Mouse (Mus musculus) stomach, embryonic 14.5 days (tissue): ENCODE results near the gene Rbks. TPM values are rescaled to one million over a fixed set of nuclear protein-coding genes. Genes with fewer than 3 reads are reported as not detected.

ENCODE experiments used
- ATAC-seq: fragments of 200-750 bp; cut with Nextera tagmentation; 2 replicates; pipeline ENCODE4 v1.8.0; 2017; ENCODE audit warnings: low read depth, moderate TSS enrichment; ENCODE audit not compliant: insufficient number of reproducible peaks, insufficient read depth, low FRiP score
- H3K27ac ChIP-seq: fragments of 300-500 bp; sonication (generic); 2 replicates; pipeline ENCODE4 v1.5.1; 2014; ENCODE audit warnings: mild to moderate bottlenecking, low read length, moderate library complexity, mixed read lengths
- H3K27me3 ChIP-seq: fragments of 300-500 bp; sonication (generic); 2 replicates; pipeline ENCODE4 v1.6.1; 2014; ENCODE audit warnings: low read length, control low read depth, mixed read lengths; ENCODE audit not compliant: control insufficient read depth, insufficient read depth
- H3K36me3 ChIP-seq: fragments of 300-500 bp; sonication (generic); 2 replicates; pipeline ENCODE4 v1.6.1; 2014; ENCODE audit warnings: mild to moderate bottlenecking, control low read depth, low read length, moderate library complexity, mixed read lengths; ENCODE audit not compliant: control insufficient read depth, insufficient read depth
- H3K4me1 ChIP-seq: fragments of 300-500 bp; sonication (generic); 2 replicates; pipeline ENCODE4 v1.6.1; 2014; ENCODE audit warnings: low read length, control low read depth, mixed read lengths; ENCODE audit not compliant: control insufficient read depth, insufficient read depth
- H3K4me2 ChIP-seq: fragments of 300-500 bp; sonication (generic); replicated peaks from 2 replicates; pipeline ENCODE4 v1.6.1; 2014; ENCODE audit warnings: low read depth, low read length, control low read depth
- H3K4me3 ChIP-seq: fragments of 300-500 bp; sonication (generic); 2 replicates; pipeline ENCODE4 v1.5.1; 2014; ENCODE audit warnings: low read depth, low read length, control low read depth
- H3K9ac ChIP-seq: fragments of 300-500 bp; sonication (generic); replicated peaks from 2 replicates; pipeline ENCODE4 v1.6.1; 2014; ENCODE audit warnings: low read depth, mild to moderate bottlenecking, control low read depth, low read length, moderate library complexity, mixed read lengths
- H3K9me3 ChIP-seq: fragments of 300-500 bp; sonication (generic); 2 replicates; pipeline ENCODE4 v1.6.1; 2016; ENCODE audit warnings: low read depth, low read length, control low read depth; ENCODE audit not compliant: control insufficient read depth
- whole genome bisulfite sequencing: fragments of 180-500 bp; shearing (Covaris S2); extraction: QIAGEN DNeasy Blood & Tissue Kit; methylation state at CpG from one replicate; pipeline ENCODE4 v1.1.7; 2014; 5-methylcytosine and 5-hydroxymethylcytosine counted together
- polyA plus RNA-seq: library from polyadenylated mRNA; unstranded; fragments of >200 nt; fragmentation: Nextera tagmentation; extraction: Ambion mirVana; gene quantifications from 2 replicates; pipeline ENCODE4 v1.2.1, GENCODE M21; 2014

Gene Rbks
- polyA plus RNA-seq, 1 experiment from 2014 or later, result 2.2 TPM

GRCm38 (mm10) chr5:31713841-31714264 is 16.4 kb upstream of the Rbks start:
- Histone ChIP-seq H3K4me1 (0 out of 2 replicates have a peak, but pooled peaks cover 6% of the 10 kb centered on the region), H3K27me3 (no peaks in the 10 kb centered on the region), H3K9ac (no peak overlapping the region), H3K4me2 (no peak overlapping the region), H3K9me3 (no peaks in the 10 kb centered on the region), H3K27ac (peak overlapping the region; percentile 96), H3K36me3 (no peaks in the 10 kb centered on the region), H3K4me3 (no peak overlapping the region)
- peak; percentile 51; the same call in 1 of the 2 replicates for ATAC-seq
- 55% methylated on average over 5 of the region's 5 CpGs for WGBS

DNA sequence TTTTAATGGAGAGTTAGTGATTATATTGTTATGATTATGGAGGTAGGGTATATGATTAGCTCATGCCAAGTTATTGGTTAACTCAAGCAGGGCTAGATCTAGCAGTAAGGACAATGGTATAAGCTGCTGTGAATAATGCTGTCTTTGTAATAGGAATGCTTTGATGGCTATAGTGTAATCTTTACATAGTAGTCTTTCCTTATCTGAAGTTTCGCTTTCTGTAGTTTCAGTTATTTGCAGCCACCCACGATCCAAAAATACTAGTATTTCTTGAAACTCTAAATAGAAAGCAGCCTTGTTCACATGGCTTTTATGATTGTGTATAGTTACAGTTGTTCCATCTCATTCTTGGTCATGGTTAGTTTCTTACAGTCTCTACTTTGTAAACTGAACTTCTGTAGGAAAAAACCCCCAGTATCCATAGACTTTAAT is 15.9 kb upstream of the Rbks start:
- Histone ChIP-seq H3K27me3 (no peaks in the 10 kb centered on the region), H3K4me3 (no peak overlapping the region), H3K36me3 (no peaks in the 10 kb centered on the region), H3K9me3 (no peaks in the 10 kb centered on the region), H3K4me1 (0 out of 2 replicates have a peak, but pooled peaks cover 6% of the 10 kb centered on the region), H3K4me2 (no peak overlapping the region), H3K27ac (peak overlapping the region; percentile 96), H3K9ac (no peak overlapping the region)
- WGBS, result 64% methylated on average over 2 of the region's 2 CpGs
- peak; percentile 92 for ATAC-seq

GRCm38 (mm10) chr5:31709389-31709788 is 12.0 kb upstream of the Rbks start:
- ATAC-seq, result no peak
- Histone ChIP-seq H3K36me3 (no peaks in the 10 kb centered on the region; the same call in 1 of the 2 replicates), H3K4me3 (no peak overlapping the region), H3K4me1 (no peaks in the 10 kb centered on the region), H3K27ac (no peak overlapping the region), H3K9me3 (no peaks in the 10 kb centered on the region), H3K27me3 (no peaks in the 10 kb centered on the region), H3K4me2 (no peak overlapping the region), H3K9ac (no peak overlapping the region)
- WGBS, result 86% methylated on average over 1 of the region's 1 CpGs

DNA sequence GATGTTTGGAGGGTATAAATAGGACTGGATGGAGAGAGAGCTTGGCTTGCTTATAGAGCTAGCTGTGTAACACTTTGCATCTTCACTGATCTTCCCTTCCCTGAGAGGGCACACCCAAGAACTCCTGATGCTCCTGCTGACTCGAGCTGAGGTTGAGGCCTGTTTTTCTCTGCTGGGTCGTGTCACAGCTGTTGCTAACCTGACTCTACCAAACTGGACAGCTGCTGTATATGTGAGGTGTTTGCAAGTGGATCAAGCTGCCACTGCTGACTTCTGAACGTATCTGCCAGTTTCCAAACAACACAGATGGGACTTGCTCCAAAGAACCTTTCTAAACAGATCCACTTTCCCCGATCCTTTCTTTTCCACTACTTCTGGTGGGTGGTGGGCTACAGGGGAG is 9.4 kb upstream of the Rbks start:
- H3K4me2 ChIP-seq, result no peak overlapping the region
- H3K9me3 ChIP-seq, result no peaks in the 10 kb centered on the region
- no peaks in the 10 kb centered on the region for H3K4me1 ChIP-seq
- no peak overlapping the region for H3K27ac ChIP-seq
- peaks cover 8% of the 10 kb centered on the region; the same call in 1 of the 2 replicates for H3K36me3 ChIP-seq
- H3K9ac ChIP-seq, result no peak overlapping the region
- H3K27me3 ChIP-seq, result no peaks in the 10 kb centered on the region
- WGBS, result 80% methylated on average over 4 of the region's 4 CpGs
- no peak overlapping the region for H3K4me3 ChIP-seq
- ATAC-seq, result no peak

- H3K4me3 ChIP-seq, result no peak overlapping the region
- ATAC-seq, result no peak
- H3K4me2 ChIP-seq, result no peak overlapping the region
- no peak overlapping the region for H3K9ac ChIP-seq
- no peaks in the 10 kb centered on the region for H3K27me3 ChIP-seq
- no peak overlapping the region for H3K27ac ChIP-seq
- peaks cover 8% of the 10 kb centered on the region; the same call in 1 of the 2 replicates for H3K36me3 ChIP-seq
- WGBS, result 82% methylated on average over 5 of the region's 5 CpGs
- no peaks in the 10 kb centered on the region for H3K4me1 ChIP-seq
- H3K9me3 ChIP-seq, result no peaks in the 10 kb centered on the region
Observed at GRCm38 (mm10) chr5:31704971-31705370, 7.5 kb upstream of the Rbks start.

DNA sequence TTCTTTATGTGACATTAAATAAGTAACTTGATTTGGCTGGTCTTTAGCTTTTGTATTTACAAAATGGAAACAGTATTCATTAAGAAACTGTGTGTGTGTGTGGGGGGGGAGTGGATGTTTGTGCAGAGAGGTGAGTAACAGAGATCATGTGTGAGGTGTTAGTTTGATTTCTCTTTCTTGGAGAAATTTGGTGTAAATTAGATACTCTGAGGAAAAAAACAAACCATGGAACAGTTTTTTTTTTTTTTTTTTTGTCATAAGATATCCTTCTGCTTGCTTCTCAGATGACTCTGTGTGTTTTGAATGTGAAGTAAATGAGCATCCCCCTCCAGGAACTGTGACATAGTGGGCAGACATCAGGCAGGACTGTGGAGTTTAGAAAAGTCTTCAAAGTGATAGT is 2.0 kb upstream of the Rbks start:
- Histone ChIP-seq H3K27ac (peak overlapping the region; percentile 59; the same call in 1 of the 2 replicates), H3K9me3 (no peaks in the 10 kb centered on the region), H3K4me3 (no peak overlapping the region), H3K4me2 (peak overlapping the region; percentile 67; the same call in 1 of the 2 replicates), H3K9ac (no peak overlapping the region), H3K4me1 (0 out of 2 replicates have a peak, but pooled peaks cover 8% of the 10 kb centered on the region), H3K36me3 (peaks cover 8% of the 10 kb centered on the region; the same call in 1 of the 2 replicates), H3K27me3 (no peaks in the 10 kb centered on the region)
- no peak for ATAC-seq

DNA sequence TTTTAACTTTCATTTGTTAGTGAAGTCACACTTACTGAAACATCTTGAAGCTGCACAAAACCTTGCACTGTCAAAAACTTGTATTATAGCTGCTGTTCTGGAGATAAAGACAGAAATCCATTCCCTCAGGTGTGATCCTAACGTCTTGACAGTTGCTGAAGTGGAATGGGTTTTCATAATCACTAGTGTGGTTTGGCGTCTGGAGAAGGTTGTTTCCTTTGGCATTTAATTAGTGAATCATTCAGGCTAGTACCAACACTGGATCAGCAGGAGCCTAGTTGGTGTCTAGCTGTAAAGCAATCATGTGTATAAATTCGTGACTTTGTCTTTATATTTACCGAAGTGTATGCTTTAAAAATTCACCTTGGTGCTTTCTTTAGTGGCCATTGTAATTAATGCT is 1.5 kb upstream of the Rbks start:
- 53% methylated on average over 4 of the region's 4 CpGs for WGBS
- Histone ChIP-seq H3K4me2 (peak overlapping the region; percentile 67), H3K9ac (no peak overlapping the region), H3K9me3 (no peaks in the 10 kb centered on the region), H3K27ac (peak overlapping the region; percentile 59; the same call in 1 of the 2 replicates), H3K36me3 (peaks cover 6% of the 10 kb centered on the region; the same call in 1 of the 2 replicates), H3K4me3 (peak overlapping the region; percentile 68; the same call in 1 of the 2 replicates), H3K27me3 (no peaks in the 10 kb centered on the region), H3K4me1 (0 out of 2 replicates have a peak, but pooled peaks cover 8% of the 10 kb centered on the region)
- no peak for ATAC-seq

DNA sequence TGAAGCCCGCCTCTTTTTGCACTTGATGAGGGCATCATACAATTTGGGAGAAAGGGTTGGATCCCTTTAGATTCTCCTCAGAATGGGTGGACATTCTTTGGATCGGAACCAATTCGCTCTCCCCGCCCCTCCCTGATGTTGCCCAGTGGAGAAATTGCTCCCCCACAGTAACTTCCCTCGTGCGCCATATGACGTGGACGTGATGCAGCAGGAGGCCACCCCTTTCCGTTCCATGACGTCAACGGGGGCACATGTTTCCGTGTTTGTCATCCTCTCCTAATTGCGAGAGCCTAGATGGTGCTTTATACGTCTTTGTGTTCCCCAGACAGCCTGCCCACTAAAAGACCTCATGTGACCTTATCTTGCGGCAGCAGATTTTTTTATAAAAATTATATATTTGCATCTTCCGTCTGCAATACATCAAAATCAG is 885 bp upstream of the Rbks start:
- Histone ChIP-seq H3K36me3 (peaks cover 3% of the 10 kb centered on the region; the same call in 1 of the 2 replicates), H3K9me3 (no peaks in the 10 kb centered on the region), H3K27me3 (no peaks in the 10 kb centered on the region), H3K4me3 (peak overlapping the region; percentile 68), H3K4me2 (peak overlapping the region; percentile 67), H3K9ac (peak overlapping the region; percentile 75), H3K4me1 (0 out of 2 replicates have a peak, but pooled peaks cover 8% of the 10 kb centered on the region), H3K27ac (peak overlapping the region; percentile 95)
- 2% methylated on average over 16 of the region's 16 CpGs for WGBS
- peak; percentile 71; the same call in 1 of the 2 replicates for ATAC-seq
